ENCODE assay signal across 10 mouse cellular contexts in genomic region chr10:22608799-22609357, GRCm38 (mm10). TPM values are rescaled to one million over a fixed set of nuclear protein-coding genes. Genes with fewer than 3 reads are reported as not detected.
DNase-seq lines count a peak whose midpoint lies in the region; ATAC-seq and TF ChIP-seq lines count a peak whose summit lies in the region.
"Had no signal": no experiment of that assay in that cellular context is flagged by ENCODE, and none has a peak within 500 bp of the region (broad histone marks: within the 10 kb centered on the region; RNA-seq: fewer than 3 reads in every experiment).

No protein-coding gene starts in this region.

- no peak for TF ChIP-seq CTCF in C2C12 (IDR thresholded peaks at IDR 0.05; ENCODE audit: control insufficient read depth, insufficient read depth, insufficient read length)

- H3K27ac ChIP-seq in forebrain, embryonic 11.5 days (ENCODE audit: low read depth, low read length) = peak overlapping the region; percentile 84
- H3K27ac ChIP-seq in midbrain, embryonic 12.5 days (replicated peaks) = peak overlapping the region; percentile 75
- no peak overlapping the region for H3K27ac ChIP-seq in stomach, embryonic 14.5 days (ENCODE audit: low read length)
- H3K27ac ChIP-seq: macrophage had no signal

- peak overlapping the region; percentile 48 for H3K9ac ChIP-seq in forebrain, embryonic 11.5 days (ENCODE audit: low read length)
- 0 out of 2 replicates have a peak overlapping the region, but pooled peaks have one; percentile 29 for H3K9ac ChIP-seq in midbrain, embryonic 12.5 days (replicated peaks)
- H3K9ac ChIP-seq in stomach, embryonic 14.5 days (replicated peaks; ENCODE audit: low read depth, low read length) = no peak overlapping the region; the same call in 1 of the 2 replicates

- no peaks in the 10 kb centered on the region for H3K27me3 ChIP-seq in C2C12 (ENCODE audit: control insufficient read depth, insufficient read depth, insufficient read length)
- H3K27me3 ChIP-seq in forebrain, embryonic 11.5 days (ENCODE audit: control insufficient read depth, insufficient read depth, low read length) = no peaks in the 10 kb centered on the region
- no peaks in the 10 kb centered on the region for H3K27me3 ChIP-seq in midbrain, embryonic 12.5 days
- H3K27me3 ChIP-seq in stomach, embryonic 14.5 days (ENCODE audit: control insufficient read depth, insufficient read depth, low read length) = no peaks in the 10 kb centered on the region

- peak overlapping the region; percentile 4 for H3ac ChIP-seq in C2C12 (ENCODE audit: control insufficient read depth, insufficient read length, low read depth)

- no peak overlapping the region for H3K4me3 ChIP-seq in C2C12 (ENCODE audit: insufficient read depth, poor library complexity, severe bottlenecking)
- peak overlapping the region; percentile 8; the same call in 1 of the 2 replicates for H3K4me3 ChIP-seq in forebrain, embryonic 11.5 days (ENCODE audit: low read depth, low read length)
- peak overlapping the region; percentile 26 for H3K4me3 ChIP-seq in midbrain, embryonic 12.5 days
- no peak overlapping the region for H3K4me3 ChIP-seq in stomach, embryonic 14.5 days (ENCODE audit: low read depth, low read length)

- no peaks in the 10 kb centered on the region for H3K79me2 ChIP-seq in C2C12 (ENCODE audit: control insufficient read depth, insufficient read depth)

- peak; percentile 7 for DNase-seq in adrenal gland, postnatal 10 days
- DNase-seq in adrenal gland, adult 2 months = no peak
- peak; percentile 86 for DNase-seq in forebrain, embryonic 11.5 days (ENCODE audit: low spot score)
- DNase-seq in layer of hippocampus, adult 18-20 months (ENCODE audit: low spot score in 2 of 2) = peak; percentile 56 to 66
- DNase-seq in adrenal gland, postnatal 14 days = no peak

- peak; percentile 79 for ATAC-seq in forebrain, embryonic 11.5 days (replicated peaks; ENCODE audit: low FRiP score)
- peak; percentile 90 for ATAC-seq in midbrain, embryonic 12.5 days (ENCODE audit: low FRiP score, low read depth)
- ATAC-seq in stomach, embryonic 14.5 days (ENCODE audit: insufficient number of reproducible peaks, insufficient read depth, low FRiP score, low read depth) = 0 out of 2 replicates have a peak, but pooled peaks have one; percentile 14

- peak overlapping the region; percentile 39; the same call in 1 of the 2 replicates for H3K4me2 ChIP-seq in forebrain, embryonic 11.5 days (ENCODE audit: low read depth, low read length, severe bottlenecking)
- peak overlapping the region; percentile 49 for H3K4me2 ChIP-seq in midbrain, embryonic 12.5 days (replicated peaks)
- peak overlapping the region; percentile 28; the same call in 1 of the 2 replicates for H3K4me2 ChIP-seq in stomach, embryonic 14.5 days (replicated peaks; ENCODE audit: low read depth, low read length)

- H3K79me3 ChIP-seq in C2C12 (ENCODE audit: low read depth) = no peaks in the 10 kb centered on the region

- H3K36me3 ChIP-seq in C2C12 (ENCODE audit: control insufficient read depth, insufficient read depth) = no peaks in the 10 kb centered on the region
- H3K36me3 ChIP-seq in forebrain, embryonic 11.5 days (ENCODE audit: control insufficient read depth, insufficient read depth, low read length) = no peaks in the 10 kb centered on the region
- no peaks in the 10 kb centered on the region for H3K36me3 ChIP-seq in midbrain, embryonic 12.5 days
- no peaks in the 10 kb centered on the region for H3K36me3 ChIP-seq in stomach, embryonic 14.5 days (ENCODE audit: control insufficient read depth, insufficient read depth, low read length)

- WGBS in forebrain, embryonic 11.5 days = 0% methylated on average over 11 of the region's 11 CpGs
- WGBS in midbrain, embryonic 12.5 days = under 1% methylated on average over 11 of the region's 11 CpGs
- 5% methylated on average over 11 of the region's 11 CpGs for WGBS in stomach, embryonic 14.5 days

- no peaks in the 10 kb centered on the region for H3K9me3 ChIP-seq in forebrain, embryonic 11.5 days (ENCODE audit: control insufficient read depth, low read length)
- no peaks in the 10 kb centered on the region for H3K9me3 ChIP-seq in midbrain, embryonic 12.5 days
- no peaks in the 10 kb centered on the region for H3K9me3 ChIP-seq in stomach, embryonic 14.5 days (ENCODE audit: control insufficient read depth, low read depth, low read length)

- H3K4me1 ChIP-seq in forebrain, embryonic 11.5 days (replicated peaks; ENCODE audit: control insufficient read depth, insufficient read depth, low read length) = peaks cover 5% of the 10 kb centered on the region; the same call in 1 of the 2 replicates
- peaks cover 14% of the 10 kb centered on the region; the same call in 1 of the 2 replicates for H3K4me1 ChIP-seq in midbrain, embryonic 12.5 days
- H3K4me1 ChIP-seq in stomach, embryonic 14.5 days (ENCODE audit: control insufficient read depth, insufficient read depth, low read length) = no peaks in the 10 kb centered on the region

TF ChIP-seq in C2C12, 6 proteins besides CTCF, POLR2A, EP300 and RAD21:
- TF ChIP-seq MYOD1 (IDR thresholded peaks at IDR 0.05; ENCODE audit: control insufficient read depth, insufficient read length, low read depth) (peak; percentile 92), USF1 (IDR thresholded peaks at IDR 0.05; ENCODE audit: low read depth) (no peak)

RNA-seq across cellular contexts. Expression of gene Slc2a12, which starts 35.9 kb away (rescaled TPM):
- total RNA-seq in adrenal gland, postnatal 10 days (2021) = 1 to 10 TPM; 2.0 to 2.8 TPM
- total RNA-seq in adrenal gland, adult 2 months (2021) = 1 to 10 TPM in 1 of 2 experiments, under 1 TPM in 1; 0.49 to 2.3 TPM
- polyA plus RNA-seq in adrenal gland, adult 2 months (2012; rRNA removed) = 0.15 and 0.18 TPM in 2 replicates
- not detected for polyA plus RNA-seq in C2C12 (2012; fragmentation: generic; extraction: Trizol)
- 2.2 and 2.4 TPM in 2 replicates for polyA plus RNA-seq in forebrain, embryonic 11.5 days (2014; fragmentation: Nextera tagmentation; extraction: Ambion mirVana)
- 1 to 10 TPM; 3.3 to 6.0 TPM for total RNA-seq in layer of hippocampus, adult 18-20 months (2021)
- 4.4 and 4.9 TPM in 2 replicates for polyA plus RNA-seq in midbrain, embryonic 12.5 days (2016; fragmentation: Nextera tagmentation; extraction: Ambion mirVana)
- 2.8 TPM in 2 replicates for polyA plus RNA-seq in stomach, embryonic 14.5 days (2014; fragmentation: Nextera tagmentation; extraction: Ambion mirVana)
- 1.9 and 2.3 TPM in 2 replicates for total RNA-seq in adrenal gland, postnatal 14 days (2021)
- total RNA-seq: common myeloid progenitor, adult 5-6 weeks had no signal

Comparison
In these comparisons a context has a peak if more than half of its experiments do, and no peak if none do; other contexts are left out.
1. DNase-seq: peak in adrenal gland, postnatal 10 days (single experiment), forebrain, embryonic 11.5 days (single experiment) and layer of hippocampus, adult 18-20 months (2 of 2); none in adrenal gland, adult 2 months (single experiment) and adrenal gland, postnatal 14 days (single experiment).
2. H3K4me3 ChIP-seq: peak in forebrain, embryonic 11.5 days (single experiment) and midbrain, embryonic 12.5 days (single experiment); none in C2C12 (single experiment) and stomach, embryonic 14.5 days (single experiment).
3. ATAC-seq: peak in every context shown above with its lines; median percentile 90 in midbrain, embryonic 12.5 days; 79 in forebrain, embryonic 11.5 days; 14 in stomach, embryonic 14.5 days.
4. Peak in every context shown above with its lines, with median percentiles within 50 percentile points of each other: H3K4me2 ChIP-seq.